Mouse (Mus musculus) A20 (cell line): Measurements from ENCODE around the gene Tdo2.

Experiments
- DNase-seq: peaks from one replicate; pipeline ENCODE4 v3.0.0-alpha.2; 2011; ENCODE audit warnings: low read depth, low spot score

Tdo2 gene

DNA sequence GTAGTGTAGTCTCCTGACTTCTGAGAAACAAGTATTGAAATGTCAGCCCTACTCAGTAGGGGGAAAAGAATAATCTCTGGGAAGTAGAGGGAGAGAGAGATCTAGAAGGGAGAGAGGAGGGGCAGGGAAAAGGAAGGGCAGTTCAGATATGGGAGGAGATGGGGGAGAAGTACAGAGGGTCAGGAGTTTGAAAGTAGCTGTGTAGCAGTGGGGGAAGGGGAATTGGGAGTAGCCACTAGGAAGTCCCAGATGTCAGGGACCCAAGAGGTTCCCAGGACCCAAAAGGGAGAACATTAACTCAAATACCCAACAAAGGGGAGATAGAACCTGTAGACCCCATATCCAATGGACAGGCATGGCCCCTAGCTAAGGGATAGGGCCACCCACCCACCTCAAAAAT is at the start of gene Tdo2:
Gene Tdo2 (minus strand): TSS at position 101 of the 400 bp plus-strand sequence.
- DNase-seq = no peak

DNA sequence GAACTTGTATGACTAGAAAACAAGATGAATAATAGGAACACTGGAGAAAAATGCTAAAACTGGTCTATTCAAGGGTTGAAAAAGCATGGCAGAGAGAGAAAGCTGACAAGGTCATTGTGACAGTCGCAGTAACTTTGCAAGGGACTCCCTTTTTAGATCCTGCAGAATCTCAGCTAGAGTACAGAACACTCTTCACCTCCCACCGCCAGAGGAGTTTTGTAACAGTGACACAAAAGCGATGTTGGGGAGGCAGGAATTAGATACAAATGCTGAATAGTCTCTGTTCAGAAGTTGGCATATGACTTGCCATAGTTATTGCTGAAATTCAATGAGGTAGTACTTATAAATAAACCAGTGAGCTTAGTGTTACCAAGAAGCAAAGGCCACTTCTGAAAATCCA is 47.1 kb upstream of the Tdo2 start:
- DNase-seq = no peak

DNA sequence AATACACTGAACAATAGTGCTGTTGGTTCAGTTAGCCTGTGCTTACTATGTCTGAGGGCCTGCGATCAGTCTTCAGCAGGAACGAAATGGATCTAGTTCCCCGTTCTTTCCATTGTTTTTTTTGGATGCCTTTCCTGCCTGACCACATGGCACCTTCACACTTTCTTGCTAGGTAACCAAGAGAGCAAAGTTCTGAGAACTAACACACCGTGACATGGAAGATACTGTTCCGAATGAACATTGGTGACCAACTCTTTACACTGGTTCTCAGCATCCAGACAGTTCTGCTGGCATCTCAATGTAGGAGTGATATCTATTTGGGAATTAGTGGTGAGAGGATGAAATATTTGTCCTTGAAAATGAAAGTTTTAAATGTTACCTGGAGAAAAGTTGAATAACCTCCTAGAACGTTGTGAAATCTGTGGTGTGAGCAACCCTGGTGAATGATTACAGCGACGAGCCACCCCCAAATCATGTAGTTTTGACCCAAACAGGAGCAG is 46.5 kb upstream of the Tdo2 start:
- no peak for DNase-seq

DNA sequence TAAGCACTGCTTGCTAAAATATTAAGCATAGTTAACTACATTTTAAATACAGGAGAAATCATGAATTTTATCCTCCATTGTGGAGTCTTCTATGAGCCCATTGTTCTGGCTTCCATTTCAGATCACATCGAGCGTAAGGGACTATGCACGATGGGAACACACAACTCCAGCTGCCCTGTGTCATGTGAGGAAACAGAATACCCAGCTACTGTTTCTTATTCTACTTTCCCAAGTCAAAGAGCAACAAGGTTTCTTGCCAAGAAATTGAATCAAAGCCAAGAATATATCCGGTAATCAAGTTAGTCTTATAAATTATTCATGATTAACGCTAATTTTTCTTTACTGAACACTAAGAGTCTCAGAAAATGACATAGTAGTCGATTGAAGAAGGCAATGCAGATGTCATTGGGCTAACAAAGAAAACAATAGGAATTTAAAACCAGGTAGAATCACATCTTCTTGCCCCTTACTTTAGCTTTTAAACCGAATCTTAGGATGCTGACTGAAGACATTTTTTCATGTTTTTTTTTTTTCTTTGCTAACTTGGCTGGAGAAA is 38.2 kb upstream of the Tdo2 start:
- DNase-seq = no peak

DNA sequence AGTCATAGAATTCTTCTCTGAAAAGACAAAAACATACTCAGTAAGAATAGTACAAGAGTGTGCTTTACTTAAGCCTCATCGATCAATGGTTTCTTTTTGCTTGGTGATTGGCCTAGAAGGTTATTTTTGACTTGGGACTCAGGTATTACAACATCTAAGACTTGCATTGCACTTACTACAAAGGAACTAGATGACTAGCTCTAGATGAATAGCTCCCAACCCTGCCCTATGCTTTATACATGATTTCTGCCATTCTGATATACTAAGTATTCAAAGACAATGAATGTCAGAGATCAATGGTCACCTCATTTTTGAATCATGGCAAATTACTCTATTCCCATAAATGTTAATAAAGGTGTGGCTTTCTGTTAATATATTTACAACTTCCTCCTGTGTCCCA is 31.0 kb upstream of the Tdo2 start:
- no peak for DNase-seq

- DNase-seq = peak; percentile 66
Measured at GRCm38 (mm10) chr3:81995988-81996387, 20.0 kb upstream of the Tdo2 start.

DNA sequence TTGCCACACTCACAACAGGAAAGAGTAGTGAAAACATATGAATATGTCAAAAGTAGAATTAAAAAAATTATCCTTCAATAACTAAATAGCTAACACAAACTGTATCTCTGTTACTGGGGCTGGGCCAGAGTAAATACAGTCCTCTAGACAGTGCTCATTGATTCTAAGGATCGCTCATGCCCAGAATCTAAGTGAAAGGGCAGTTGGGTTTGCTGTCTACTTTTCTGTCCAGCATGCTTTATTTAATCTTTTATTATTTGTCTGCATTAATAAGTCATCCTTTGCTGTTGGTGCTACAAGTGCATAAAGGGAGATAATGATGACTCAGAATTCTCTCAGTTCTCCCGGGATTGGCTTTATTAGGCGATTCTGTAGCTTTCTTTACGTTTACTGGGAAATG is 19.4 kb upstream of the Tdo2 start:
- no peak for DNase-seq

DNA sequence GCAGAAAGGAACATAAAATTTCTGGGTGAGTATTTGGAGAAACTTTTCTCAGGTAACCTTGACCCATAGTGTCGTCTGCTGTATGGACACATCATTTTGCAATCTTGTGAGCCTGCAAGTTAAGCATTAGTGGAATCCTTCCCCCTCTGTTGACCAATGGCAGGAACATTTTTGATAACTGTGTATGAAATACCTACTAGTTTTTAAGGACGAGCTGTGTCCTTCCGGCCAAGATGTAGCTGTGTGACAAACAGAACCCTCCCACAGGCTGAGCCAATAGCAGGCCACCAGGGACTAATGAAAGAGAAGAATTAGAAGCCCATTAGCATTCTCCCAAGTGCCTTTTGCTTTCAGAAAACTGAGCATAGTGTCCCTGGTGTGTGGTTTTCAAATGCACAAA is 14.5 kb upstream of the Tdo2 start:
- DNase-seq = no peak

- DNase-seq = no peak
Measured at GRCm38 (mm10) chr3:81989692-81990141, 13.7 kb upstream of the Tdo2 start.

DNA sequence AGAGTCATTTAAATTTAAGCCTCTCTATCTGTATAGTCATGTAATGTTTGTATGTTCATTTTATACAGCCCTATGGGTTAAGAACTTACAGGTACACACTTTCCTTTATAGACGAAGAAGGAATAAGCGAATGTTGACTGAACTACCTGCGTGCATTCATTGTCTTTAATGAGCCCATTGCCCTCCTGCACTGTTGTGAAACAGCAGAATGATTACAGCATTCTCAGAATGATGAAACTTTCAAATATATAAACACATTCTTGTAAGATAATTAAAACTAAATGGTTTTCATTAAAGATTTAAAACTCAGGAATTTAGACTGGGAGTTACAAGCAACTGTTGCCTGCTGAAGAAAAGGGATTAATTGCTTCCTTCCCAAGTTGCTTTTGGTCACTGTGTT is 11.6 kb upstream of the Tdo2 start:
- no peak for DNase-seq

DNA sequence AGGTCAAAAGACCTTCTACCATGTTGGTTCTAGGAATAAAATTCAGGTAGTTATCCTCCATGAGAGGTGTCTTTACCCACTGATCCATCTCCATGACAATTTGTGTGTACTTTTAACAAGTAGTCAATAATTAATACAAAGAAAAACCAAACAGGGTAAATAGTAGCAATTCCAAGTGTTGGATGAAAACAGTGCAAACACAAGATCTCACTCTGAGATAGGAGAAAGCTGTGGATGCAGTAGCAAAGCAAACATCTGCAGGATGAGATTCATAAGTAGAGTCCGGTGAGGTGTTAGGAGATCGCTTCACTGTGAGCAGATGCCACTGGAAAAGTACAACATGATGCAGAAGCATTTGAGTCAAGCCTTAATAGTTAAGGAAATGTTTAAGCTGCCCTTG is 10.1 kb upstream of the Tdo2 start:
- DNase-seq = no peak

GRCm38 (mm10) chr3:81985100-81985499 is 9.1 kb upstream of the Tdo2 start:
- DNase-seq = no peak

- DNase-seq = peak; percentile 55
Measured at GRCm38 (mm10) chr3:81983120-81983895, 7.3 kb upstream of the Tdo2 start.

- DNase-seq = no peak
Measured at GRCm38 (mm10) chr3:81981990-81982389, 6.0 kb upstream of the Tdo2 start, which contains the start of gene Asic5. Gene Asic5, plus strand, starts transcription at chr3:81982290.

GRCm38 (mm10) chr3:81981576-81981975 is 5.6 kb upstream of the Tdo2 start:
- no peak for DNase-seq

GRCm38 (mm10) chr3:81975607-81976006 is 395 bp downstream of the Tdo2 start:
- DNase-seq = no peak

DNA sequence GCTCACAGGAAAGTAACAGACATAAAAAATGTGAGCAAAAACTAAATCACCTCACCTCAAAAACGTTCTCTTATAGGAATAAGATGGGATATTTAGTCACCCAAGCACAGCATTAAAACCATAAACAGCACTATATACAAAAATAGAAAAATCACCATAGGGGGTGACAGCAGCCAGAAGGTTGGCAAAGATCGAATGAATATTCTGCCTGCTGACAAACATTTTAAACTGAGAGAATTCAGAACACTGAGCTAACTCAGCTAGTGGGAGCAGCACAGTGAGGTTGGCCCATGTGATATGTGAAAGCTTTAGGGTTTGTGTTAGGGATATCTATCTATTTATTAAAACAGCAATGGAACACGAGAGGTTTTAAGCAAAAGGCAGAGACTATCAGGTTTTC is 11.4 kb downstream of the Tdo2 start:
- no peak for DNase-seq

DNA sequence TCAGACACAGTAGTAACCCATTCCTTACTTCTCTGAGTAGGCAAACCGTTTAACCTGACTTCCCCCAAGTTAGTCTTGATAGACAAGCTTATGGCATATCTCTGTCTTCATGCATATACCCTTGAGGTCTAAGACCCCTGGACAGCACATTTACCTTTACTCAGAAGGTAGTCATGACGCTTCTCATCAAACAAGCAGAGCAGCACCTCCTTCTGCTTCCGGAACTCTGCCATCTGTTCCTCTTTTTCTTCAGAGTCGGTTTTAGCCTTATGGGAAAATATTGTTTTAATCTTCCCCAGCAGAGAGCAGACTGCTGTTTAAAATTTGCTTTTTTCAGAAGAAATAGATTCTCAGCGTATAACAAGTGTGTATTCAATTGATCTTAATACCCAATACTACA is 12.2 kb downstream of the Tdo2 start:
- DNase-seq = no peak

DNA sequence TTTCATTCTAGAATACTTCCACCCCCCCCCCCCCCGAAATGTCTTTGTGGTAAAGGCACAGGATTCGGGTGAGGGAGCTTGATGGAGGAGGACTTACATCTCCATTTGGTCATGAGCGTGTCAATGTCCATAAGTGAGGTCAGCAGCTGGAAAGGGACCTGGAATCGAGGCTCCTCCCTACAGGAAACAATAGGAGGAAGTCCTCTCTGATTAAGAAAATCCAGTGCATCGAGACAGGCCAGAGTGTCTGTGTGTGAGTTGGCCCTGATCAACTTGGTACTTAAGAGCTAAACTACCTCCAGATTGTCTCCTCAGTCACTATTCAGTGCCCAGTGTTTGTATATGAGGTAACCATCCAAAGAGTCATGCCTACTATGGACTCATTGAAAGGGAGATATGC is 14.7 kb downstream of the Tdo2 start:
- DNase-seq = no peak

DNA sequence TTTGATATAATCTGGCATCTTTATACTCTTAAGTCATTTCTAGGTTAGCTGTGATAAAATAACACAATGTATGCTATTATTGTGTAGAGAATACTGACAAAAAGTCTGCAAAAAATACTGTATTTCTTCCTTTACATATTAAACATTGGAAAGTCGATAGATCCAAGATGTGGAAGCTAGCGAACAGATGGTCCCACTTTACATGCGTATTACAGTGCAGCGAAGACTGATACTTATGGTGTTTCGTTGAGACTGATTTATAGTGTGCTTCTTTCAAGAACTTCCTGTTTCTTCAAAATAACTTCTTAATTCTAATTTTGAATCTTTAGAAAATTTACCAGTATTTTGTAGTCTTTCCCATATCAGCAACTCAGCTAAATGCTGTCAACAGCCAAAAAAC is 18.5 kb downstream of the Tdo2 start:
- DNase-seq = no peak

DNA sequence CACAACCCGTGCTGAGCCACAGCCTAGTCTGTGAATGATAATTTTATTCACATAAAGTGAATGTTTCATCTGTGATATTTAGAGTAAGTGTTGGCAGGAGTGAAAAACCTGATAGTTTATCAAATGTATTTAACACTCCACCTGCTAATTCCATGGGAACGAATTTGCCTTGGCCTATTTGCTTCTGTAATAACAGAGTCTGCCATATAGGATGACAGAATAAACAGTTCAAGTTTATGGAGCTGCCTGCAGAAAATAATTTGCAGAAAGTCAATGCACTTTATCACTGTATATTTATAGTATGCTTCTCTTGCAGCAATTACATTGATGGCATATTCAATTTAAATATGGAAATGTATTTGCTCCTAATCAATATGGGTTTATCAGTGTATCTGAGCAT is 24.2 kb downstream of the Tdo2 start:
- DNase-seq = no peak

DNA sequence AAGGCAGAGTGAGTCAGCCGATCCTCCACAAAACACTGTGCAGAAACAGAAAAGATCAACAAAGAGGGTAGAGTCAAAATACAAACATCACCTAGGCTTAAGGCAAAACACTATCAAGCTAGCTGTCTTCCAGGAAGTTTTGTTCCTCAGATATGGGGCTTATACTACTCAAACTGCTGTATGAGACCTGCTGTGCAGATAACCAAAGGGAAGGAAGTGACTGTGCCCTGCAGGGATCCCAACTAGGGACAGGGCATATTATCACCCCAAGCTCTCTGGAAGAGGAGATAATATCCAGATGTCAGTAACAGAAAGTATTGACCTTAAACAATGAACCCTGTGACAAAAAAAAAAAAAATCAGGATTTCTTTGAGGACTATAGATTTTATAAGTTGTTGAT is 27.0 kb downstream of the Tdo2 start:
- DNase-seq = no peak

DNA sequence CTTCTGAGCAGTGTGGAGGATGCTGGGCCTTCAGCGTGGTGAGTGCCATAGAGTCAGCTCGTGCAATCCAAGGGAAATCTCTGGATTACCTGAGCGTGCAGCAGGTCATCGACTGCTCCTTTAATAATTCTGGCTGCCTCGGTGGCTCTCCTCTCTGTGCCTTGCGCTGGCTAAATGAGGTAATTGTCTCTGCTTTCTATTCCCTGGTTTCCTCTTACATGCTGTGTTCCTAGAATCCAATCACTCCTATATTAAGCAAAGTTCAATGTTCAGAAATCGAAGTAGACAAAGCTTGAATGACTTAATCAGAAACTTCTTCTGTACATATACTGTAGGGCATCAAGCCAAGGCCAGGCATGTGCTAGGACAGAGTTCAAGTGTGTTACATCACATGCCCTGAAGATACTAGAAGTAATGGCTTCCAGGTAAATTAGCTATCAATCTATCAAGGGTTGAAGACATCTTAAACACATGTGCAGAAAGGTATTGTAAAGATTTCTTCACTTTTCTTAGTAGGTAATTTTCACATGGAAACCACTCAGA is 31.1 kb downstream of the Tdo2 start:
- DNase-seq = no peak
